Mouse (Mus musculus) stomach, postnatal 0 days (tissue): ENCODE measurements around the gene Csde1.

Experiments
- CTCF ChIP-seq: IDR thresholded peaks from 2 replicates; pipeline ENCODE4 v1.5.1; 2016; ENCODE audit warnings: antibody characterized with exemption, low read depth, mild to moderate bottlenecking, moderate library complexity
- EP300 ChIP-seq: optimal IDR thresholded peaks from 2 replicates; pipeline ENCODE3; 2016; ENCODE audit warnings: antibody characterized with exemption

DNA sequence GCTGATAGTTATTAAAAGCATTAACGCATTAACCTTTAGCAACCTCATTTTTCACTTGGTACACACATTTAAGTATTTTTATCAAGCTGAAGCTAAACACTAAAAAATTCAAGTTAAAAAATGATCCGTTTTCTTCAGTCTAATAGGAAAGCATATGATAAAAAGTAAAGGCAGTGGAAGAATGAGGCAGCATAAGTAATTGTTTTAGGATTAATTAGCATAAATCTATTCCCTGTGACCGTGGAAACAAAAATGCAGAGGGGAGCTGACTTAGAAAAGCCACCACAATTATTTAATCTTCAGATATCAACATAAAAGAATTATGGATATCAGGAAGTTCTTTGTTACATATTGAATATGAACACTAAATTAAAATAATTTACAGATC, 39.9 kb upstream of the Csde1 start:
- TF ChIP-seq EP300 (no peak), CTCF (no peak)
